Mouse (Mus musculus) stomach, embryonic 15.5 days (tissue): ENCODE data around the gene Ethe1. TPM values are rescaled to one million over a fixed set of nuclear protein-coding genes. Genes with fewer than 3 reads are reported as not detected.
"Not testable (repeated sequence)": the region's sequence is repeated elsewhere in the genome, so short reads cannot be mapped to it uniquely, and the experiment has no call there.

Experiments
- ATAC-seq: fragments of 200-750 bp; cut with Nextera tagmentation; 2 replicates; pipeline ENCODE4 v1.8.0; 2017; ENCODE audit warnings: low read depth, moderate number of reproducible peaks, moderate TSS enrichment; ENCODE audit not compliant: insufficient read depth, low FRiP score
- H3K27ac ChIP-seq: fragments of 300-500 bp; sonication (generic); 2 replicates; pipeline ENCODE4 v1.5.1; 2015; ENCODE audit warnings: mild to moderate bottlenecking, inconsistent platforms
- H3K27me3 ChIP-seq: fragments of 300-500 bp; sonication (generic); replicated peaks from 2 replicates; pipeline ENCODE4 v1.6.1; 2015; ENCODE audit warnings: inconsistent platforms
- H3K36me3 ChIP-seq: fragments of 300-500 bp; sonication (generic); 2 replicates; pipeline ENCODE4 v1.6.1; 2015; ENCODE audit warnings: inconsistent platforms
- H3K4me1 ChIP-seq: fragments of 300-500 bp; sonication (generic); 2 replicates; pipeline ENCODE4 v1.6.1; 2015; ENCODE audit warnings: inconsistent platforms
- H3K4me2 ChIP-seq: fragments of 300-500 bp; sonication (generic); 2 replicates; pipeline ENCODE4 v1.6.1; 2015; ENCODE audit warnings: mild to moderate bottlenecking, inconsistent platforms
- H3K4me3 ChIP-seq: fragments of 300-500 bp; sonication (generic); replicated peaks from 2 replicates; pipeline ENCODE4 v1.5.1; 2015; ENCODE audit warnings: inconsistent platforms
- H3K9ac ChIP-seq: fragments of 300-500 bp; sonication (generic); 2 replicates; pipeline ENCODE4 v1.6.1; 2015; ENCODE audit warnings: inconsistent platforms
- H3K9me3 ChIP-seq: fragments of 300-500 bp; sonication (generic); 2 replicates; pipeline ENCODE4 v1.6.1; 2016; ENCODE audit warnings: inconsistent platforms
- WGBS: fragments of 180-500 bp; shearing (Covaris S2); methylation state at CpG from one replicate; pipeline ENCODE4 v1.1.7; 2015; 5-methylcytosine and 5-hydroxymethylcytosine counted together
- polyA plus RNA-seq: library from polyadenylated mRNA; unstranded; fragments of >200 nt; fragmentation: Nextera tagmentation; extraction: Ambion mirVana; gene quantifications from 2 replicates; pipeline ENCODE4 v1.2.1, GENCODE M21; 2015

The Ethe1 gene
- polyA plus RNA-seq, 1 experiment from 2014 or later: 37.1 TPM

DNA sequence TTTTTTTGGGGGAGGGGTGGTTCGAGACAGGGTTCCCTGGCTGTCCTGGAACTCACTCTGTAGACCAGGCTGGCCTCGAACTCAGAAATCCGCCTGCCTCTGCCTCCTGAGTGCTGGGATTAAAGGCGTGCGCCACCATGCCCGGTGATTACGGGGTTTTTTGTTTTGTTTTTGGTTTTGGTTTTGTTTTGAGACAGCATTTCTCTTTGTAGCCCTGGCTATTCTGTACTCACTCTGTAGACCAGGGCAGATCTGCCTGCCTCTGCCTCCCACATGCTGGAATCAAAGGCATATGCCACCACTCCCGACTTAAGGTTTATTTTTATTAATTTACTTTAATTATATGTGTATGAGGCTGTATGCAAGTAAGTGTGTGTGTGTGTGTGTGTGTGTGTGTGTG lies 31.0 kb downstream of the Ethe1 start:
- H3K4me1 ChIP-seq, ATAC-seq, H3K9ac ChIP-seq, H3K27me3 ChIP-seq, H3K36me3 ChIP-seq, H3K4me3 ChIP-seq, H3K27ac ChIP-seq, H3K9me3 ChIP-seq, H3K4me2 ChIP-seq: not testable (repeated sequence)
- 89% methylated on average over 8 of the region's 8 CpGs for WGBS

DNA sequence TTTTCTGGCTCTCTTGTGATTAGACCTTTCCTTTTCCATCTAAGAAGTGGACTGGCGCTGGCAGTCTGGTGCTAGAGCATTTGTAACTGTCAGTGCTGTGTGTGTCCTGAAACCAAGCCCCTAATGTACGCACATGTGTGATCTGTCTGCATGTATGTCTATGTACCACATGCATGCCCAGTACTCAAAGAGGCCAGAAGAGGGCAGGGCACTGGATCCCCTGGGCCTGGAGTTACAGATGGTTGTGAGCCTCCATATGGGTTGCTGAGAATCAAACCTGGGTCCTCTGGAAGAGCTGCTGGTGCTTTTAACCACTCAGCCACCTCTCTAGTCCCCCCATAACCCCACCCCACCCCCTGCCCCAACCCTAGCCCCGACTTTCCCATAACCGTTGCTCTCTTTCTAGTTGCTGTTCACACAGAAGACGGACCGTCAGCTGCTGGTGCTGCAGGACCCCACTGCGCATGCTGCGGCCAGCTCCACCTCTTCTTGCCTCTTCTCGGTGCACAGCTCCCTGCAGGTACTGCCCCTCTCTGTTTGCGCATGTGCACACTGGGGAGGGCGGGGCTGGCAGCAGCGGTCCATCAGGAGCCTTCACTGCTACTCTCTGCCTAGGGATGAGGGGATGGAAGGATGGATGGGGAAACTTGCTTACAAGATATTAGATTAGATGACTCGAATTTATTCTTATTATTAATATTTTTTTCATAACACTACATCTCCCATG lies 32.5 kb downstream of the Ethe1 start:
- Histone ChIP-seq H3K27me3 (no peaks in the 10 kb centered on the region), H3K9ac (no peak overlapping the region), H3K27ac (no peak overlapping the region), H3K36me3 (peaks cover 9% of the 10 kb centered on the region; the same call in 1 of the 2 replicates), H3K9me3 (no peaks in the 10 kb centered on the region), H3K4me3 (no peak overlapping the region), H3K4me1 (no peaks in the 10 kb centered on the region), H3K4me2 (no peak overlapping the region)
- WGBS: 62% methylated on average over 13 of the region's 13 CpGs
- ATAC-seq: no peak

GRCm38 (mm10) chr7:24621193-24621592 lies 33.9 kb downstream of the Ethe1 start:
- Histone ChIP-seq H3K27me3 (no peaks in the 10 kb centered on the region), H3K4me3 (no peak overlapping the region), H3K36me3 (peaks cover 9% of the 10 kb centered on the region; the same call in 1 of the 2 replicates), H3K9ac (no peak overlapping the region), H3K4me2 (no peak overlapping the region), H3K27ac (no peak overlapping the region), H3K9me3 (no peaks in the 10 kb centered on the region), H3K4me1 (no peaks in the 10 kb centered on the region)
- no peak for ATAC-seq
- 81% methylated on average over 3 of the region's 3 CpGs for WGBS

DNA sequence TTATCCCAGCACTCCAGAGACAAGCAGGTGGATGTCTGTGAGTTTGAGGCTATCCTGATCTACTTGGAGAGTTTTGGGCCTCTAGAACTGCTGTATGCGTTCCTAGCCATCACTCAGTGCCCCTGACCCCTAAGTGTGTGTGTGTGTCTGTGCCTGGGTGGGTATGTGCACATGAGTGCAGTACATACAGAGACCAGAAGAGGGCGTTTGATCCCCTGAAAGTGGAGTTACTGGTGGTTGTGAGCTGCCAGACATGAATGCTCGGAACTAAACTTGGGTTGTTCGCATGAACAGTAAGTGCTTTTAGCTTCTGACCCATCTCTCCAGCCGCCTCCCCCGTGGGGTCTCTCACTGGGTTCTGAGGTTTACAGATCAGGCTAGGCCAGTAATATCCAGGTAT lies 35.6 kb downstream of the Ethe1 start:
- Histone ChIP-seq H3K27ac (no peak overlapping the region), H3K9ac (no peak overlapping the region), H3K4me1 (no peaks in the 10 kb centered on the region), H3K27me3 (no peaks in the 10 kb centered on the region), H3K4me2 (no peak overlapping the region), H3K36me3 (peaks cover 9% of the 10 kb centered on the region; the same call in 1 of the 2 replicates), H3K4me3 (no peak overlapping the region), H3K9me3 (no peaks in the 10 kb centered on the region)
- 83% methylated on average over 6 of the region's 6 CpGs for whole genome bisulfite sequencing
- no peak for ATAC-seq

DNA sequence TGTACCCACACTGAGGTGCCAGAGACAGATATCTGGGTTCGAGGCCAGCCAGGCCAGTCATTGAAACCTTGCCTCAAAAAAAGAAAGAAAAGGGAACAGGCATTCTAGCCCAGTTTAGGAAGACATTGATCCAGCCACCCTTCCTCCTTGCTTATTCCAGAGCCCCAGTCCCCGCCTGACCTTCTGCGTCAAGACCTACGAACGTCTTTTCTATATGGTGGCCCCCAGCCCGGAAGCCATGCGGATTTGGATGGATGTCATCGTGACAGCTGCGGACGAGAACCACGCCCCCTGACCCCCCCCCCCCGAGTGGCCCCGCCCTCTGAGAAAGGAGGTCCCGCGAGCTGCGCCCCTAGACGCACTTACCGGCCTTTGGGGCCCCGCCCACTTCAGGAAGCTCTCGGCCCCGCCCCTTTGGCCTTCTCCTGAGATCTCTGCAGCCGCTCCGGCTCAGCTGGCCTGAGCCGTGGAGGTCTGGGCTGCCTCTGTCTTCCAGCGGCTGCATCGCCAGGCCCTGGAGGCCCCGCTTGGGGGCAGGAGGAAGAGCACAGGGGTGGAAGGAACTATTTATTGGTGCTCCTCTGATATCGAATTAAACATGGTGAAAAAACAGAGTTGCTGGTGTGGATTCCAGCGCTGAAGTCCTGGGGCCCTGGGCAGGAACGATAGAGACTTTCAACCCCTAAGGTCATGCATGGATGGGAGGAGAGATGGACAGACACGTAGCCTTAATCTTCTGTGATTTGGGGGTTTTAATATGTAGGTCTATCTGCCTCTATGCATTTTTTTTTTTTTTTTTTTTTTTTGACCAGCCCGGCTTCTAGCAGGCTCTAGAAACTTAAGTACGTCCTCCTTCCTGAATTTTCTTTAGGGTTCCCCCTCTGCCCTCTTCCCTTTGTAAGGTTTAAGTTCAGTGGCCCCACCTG lies 41.6 kb downstream of the Ethe1 start:
- Histone ChIP-seq H3K27ac (peak overlapping the region; percentile 75), H3K9ac (no peak overlapping the region), H3K36me3 (no peaks in the 10 kb centered on the region), H3K9me3 (no peaks in the 10 kb centered on the region), H3K4me3 (peak overlapping the region; percentile 32), H3K27me3 (no peaks in the 10 kb centered on the region), H3K4me1 (no peaks in the 10 kb centered on the region), H3K4me2 (peak overlapping the region; percentile 60)
- 9% methylated on average over 31 of the region's 33 CpGs for WGBS
- peak; percentile 89 for ATAC-seq

- no peak overlapping the region for H3K4me3 ChIP-seq
- 0 out of 2 replicates have a peak overlapping the region, but pooled peaks have one; percentile 60 for H3K4me2 ChIP-seq
- H3K9ac ChIP-seq: no peak overlapping the region
- peak overlapping the region; percentile 26; the same call in 1 of the 2 replicates for H3K27ac ChIP-seq
- no peaks in the 10 kb centered on the region for H3K36me3 ChIP-seq
- H3K4me1 ChIP-seq: no peaks in the 10 kb centered on the region
- ATAC-seq: no peak
- no peaks in the 10 kb centered on the region for H3K9me3 ChIP-seq
- H3K27me3 ChIP-seq: no peaks in the 10 kb centered on the region
- 69% methylated on average over 4 of the region's 4 CpGs for whole genome bisulfite sequencing
These were observed 42.3 kb downstream of the Ethe1 start for GRCm38 (mm10) chr7:24629672-24630071.

- Histone ChIP-seq H3K4me2 (no peak overlapping the region), H3K36me3 (no peaks in the 10 kb centered on the region), H3K27ac (peak overlapping the region; percentile 26; the same call in 1 of the 2 replicates), H3K9ac (no peak overlapping the region), H3K4me3 (no peak overlapping the region), H3K9me3 (no peaks in the 10 kb centered on the region), H3K27me3 (no peaks in the 10 kb centered on the region), H3K4me1 (no peaks in the 10 kb centered on the region)
- WGBS: 69% methylated on average over 10 of the region's 10 CpGs
- ATAC-seq: no peak
These were observed 43.0 kb downstream of the Ethe1 start for GRCm38 (mm10) chr7:24630116-24630880.

- Histone ChIP-seq H3K9ac (no peak within 1 kb of the TSS), H3K27me3 (peaks cover 37% of the 10 kb centered on the region), H3K4me2 (peak within 1 kb of the TSS; percentile 90), H3K4me3 (peak within 1 kb of the TSS; percentile 39), H3K36me3 (no peaks in the 10 kb centered on the region), H3K9me3 (no peaks in the 10 kb centered on the region), H3K4me1 (0 out of 2 replicates have a peak, but pooled peaks cover 5% of the 10 kb centered on the region), H3K27ac (no peak within 1 kb of the TSS)
- WGBS: 28% methylated on average over 15 of the region's 15 CpGs
- ATAC-seq: no peak
These were observed 48.9 kb downstream of the Ethe1 start, which contains the start of gene Lypd3 for GRCm38 (mm10) chr7:24636264-24636663. Gene Lypd3, plus strand, starts transcription at chr7:24636550.

DNA sequence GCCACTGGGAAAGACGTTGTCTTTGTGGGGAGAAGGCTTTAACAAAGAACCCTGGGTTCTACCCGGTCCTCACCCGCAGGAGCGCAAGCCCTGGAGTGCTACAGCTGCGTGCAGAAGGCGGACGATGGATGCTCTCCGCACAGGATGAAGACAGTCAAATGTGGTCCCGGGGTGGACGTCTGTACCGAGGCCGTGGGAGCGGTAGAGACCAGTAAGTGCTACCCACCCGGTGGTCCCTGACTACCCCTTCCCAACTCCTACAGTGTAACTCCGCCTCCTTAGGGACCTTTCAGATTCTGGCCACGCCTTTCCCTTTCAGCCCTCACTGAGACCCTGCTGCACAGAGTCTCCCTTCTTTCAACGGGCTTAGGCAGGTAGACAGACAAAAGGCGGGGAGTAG lies 49.7 kb downstream of the Ethe1 start:
- H3K9me3 ChIP-seq: no peaks in the 10 kb centered on the region
- H3K27ac ChIP-seq: no peak overlapping the region
- no peak overlapping the region for H3K9ac ChIP-seq
- peak overlapping the region; percentile 90 for H3K4me2 ChIP-seq
- WGBS: 2% methylated on average over 18 of the region's 18 CpGs
- no peak for ATAC-seq
- H3K27me3 ChIP-seq: peaks cover 37% of the 10 kb centered on the region
- H3K4me1 ChIP-seq: 0 out of 2 replicates have a peak, but pooled peaks cover 5% of the 10 kb centered on the region
- peak overlapping the region; percentile 39 for H3K4me3 ChIP-seq
- no peaks in the 10 kb centered on the region for H3K36me3 ChIP-seq

GRCm38 (mm10) chr7:24638026-24638856 lies 50.9 kb downstream of the Ethe1 start:
- H3K9me3 ChIP-seq: no peaks in the 10 kb centered on the region
- H3K4me3 ChIP-seq: peak overlapping the region; percentile 39
- peak overlapping the region; percentile 90 for H3K4me2 ChIP-seq
- 0 out of 2 replicates have a peak, but pooled peaks have one; percentile 10 for ATAC-seq
- peaks cover 37% of the 10 kb centered on the region for H3K27me3 ChIP-seq
- 0 out of 2 replicates have a peak, but pooled peaks cover 5% of the 10 kb centered on the region for H3K4me1 ChIP-seq
- no peak overlapping the region for H3K9ac ChIP-seq
- no peak overlapping the region for H3K27ac ChIP-seq
- no peaks in the 10 kb centered on the region for H3K36me3 ChIP-seq
- WGBS: 3% methylated on average over 35 of the region's 35 CpGs

DNA sequence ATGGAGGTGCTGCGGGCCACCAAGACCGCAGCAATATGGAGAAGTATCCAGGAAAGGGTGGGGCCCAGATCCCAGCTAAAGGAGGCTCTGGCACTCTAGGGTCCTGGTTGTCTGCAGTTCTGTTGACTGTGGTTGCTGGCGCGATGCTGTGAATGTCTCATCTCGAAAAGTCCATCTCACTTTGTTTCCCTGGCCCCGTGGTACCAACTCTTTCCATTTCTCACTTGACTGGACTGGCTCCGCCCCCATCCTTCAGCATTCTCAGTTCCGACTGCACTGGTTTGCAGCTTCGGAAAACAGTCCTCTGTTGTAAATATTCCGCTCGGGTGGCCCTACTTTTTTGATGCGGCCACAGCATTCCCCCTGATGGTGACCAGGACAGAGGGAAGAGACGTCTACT lies 53.1 kb downstream of the Ethe1 start:
- ATAC-seq: no peak
- Histone ChIP-seq H3K36me3 (no peaks in the 10 kb centered on the region), H3K9ac (no peak overlapping the region), H3K4me2 (no peak overlapping the region), H3K27ac (no peak overlapping the region), H3K4me3 (no peak overlapping the region), H3K9me3 (no peaks in the 10 kb centered on the region), H3K27me3 (peaks cover 37% of the 10 kb centered on the region), H3K4me1 (0 out of 2 replicates have a peak, but pooled peaks cover 5% of the 10 kb centered on the region)
- WGBS: 61% methylated on average over 13 of the region's 13 CpGs
